Mouse (Mus musculus) embryonic fibroblast, embryonic 13.5 days (primary cell): ENCODE measurements at regions not wholly inside any gene's neighbourhood (a gene's known extent, or its start where the extent isn't known, plus 50 kb on each side); places are given as distances from the start of the nearest gene placed in this dataset.

Experiments
- CTCF ChIP-seq: IDR thresholded peaks from 2 replicates; pipeline ENCODE4 v1.5.1; 2011; ENCODE audit warnings: mild to moderate bottlenecking, control low read depth, low read length, moderate library complexity, borderline replicate concordance; ENCODE audit not compliant: insufficient read depth
- POLR2A ChIP-seq: IDR thresholded peaks from 2 replicates; pipeline ENCODE4 v1.6.1; 2011; ENCODE audit warnings: low read depth, mild to moderate bottlenecking, control low read depth, low read length, moderate library complexity

DNA sequence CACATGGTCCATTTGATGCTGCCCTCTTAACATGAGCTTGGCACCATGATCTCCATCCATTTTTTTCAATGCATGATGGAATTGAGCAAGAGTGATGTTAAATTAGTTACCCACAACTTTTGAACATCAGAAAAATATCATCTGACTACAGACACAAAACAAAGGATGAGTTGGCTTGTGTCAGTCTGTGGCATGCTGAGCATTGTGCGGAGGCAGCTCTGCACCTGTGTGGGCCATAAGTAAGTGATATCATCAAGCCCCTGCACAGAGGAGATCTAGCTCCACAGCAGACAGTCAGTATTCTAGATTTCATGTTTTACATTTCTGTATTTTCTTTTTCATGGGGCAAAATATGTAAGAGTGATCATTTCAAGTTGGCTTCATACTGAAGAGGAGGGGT lies 962.8 kb downstream of the Slc4a3 start:
- no peak for TF ChIP-seq CTCF
- no peak for TF ChIP-seq POLR2A
